Mouse (Mus musculus) B cell, adult 62 days (primary cell): ENCODE measurements around the gene Olfr178. TPM values are rescaled to one million over a fixed set of nuclear protein-coding genes. Genes with fewer than 3 reads are reported as not detected.

Source experiments
- total RNA-seq: library from RNA; stranded (reverse); gene quantifications from 4 replicates; pipeline ENCODE4 v1.2.4, GENCODE M21; 2023

Olfr178 gene
- total RNA-seq, result not detected in 4 replicates

GRCm38 (mm10) chr16:58891963-58892362, at the start of gene Olfr178:
Gene Olfr178, minus strand, starts transcription at chr16:58892063.

GRCm38 (mm10) chr16:58929292-58929691, 37.4 kb upstream of the Olfr178 start, which contains the start of gene Olfr180:
Gene Olfr180, minus strand, starts transcription at chr16:58929392.

GRCm38 (mm10) chr16:58928655-58929054, 36.8 kb upstream of the Olfr178 start, which contains the start of gene Olfr181:
Gene Olfr181, minus strand, starts transcription at chr16:58928755.

GRCm38 (mm10) chr16:58874668-58875067, 17.2 kb downstream of the Olfr178 start, which contains the start of gene Olfr177:
Gene Olfr177, minus strand, starts transcription at chr16:58874768.

Other genes with a start within 250 kb of the Olfr178 start
- gene Cpox, start 221.8 kb downstream of the Olfr178 start, total RNA-seq, result 10.0 to 14.5 TPM (median 10.5 TPM) in 4 replicates
- gene Gpr15, start 173.0 kb downstream of the Olfr178 start, total RNA-seq, result not detected in 4 replicates
- 45.9 to 60.8 TPM (median 51.7 TPM) in 4 replicates for gene Cldnd1, start 164.2 kb downstream of the Olfr178 start, total RNA-seq
- gene Olfr172, start 128.9 kb downstream of the Olfr178 start, total RNA-seq, result not detected in 4 replicates
- not detected in 4 replicates for gene Olfr173, start 91.8 kb downstream of the Olfr178 start, total RNA-seq
- gene Olfr175-ps1, start 65.3 kb downstream of the Olfr178 start, total RNA-seq, result not detected in 4 replicates
- gene Olfr177, start 17.3 kb downstream of the Olfr178 start, total RNA-seq, result not detected in 4 replicates
- not detected in 4 replicates for gene Olfr181, start 36.7 kb upstream of the Olfr178 start, total RNA-seq
- not detected in 4 replicates for gene Olfr180, start 37.3 kb upstream of the Olfr178 start, total RNA-seq
- not detected in 4 replicates for gene Olfr183, start 103.3 kb upstream of the Olfr178 start, total RNA-seq
- gene Olfr186, start 138.2 kb upstream of the Olfr178 start, total RNA-seq, result not detected in 4 replicates
- gene Olfr187, start 147.7 kb upstream of the Olfr178 start, total RNA-seq, result not detected in 4 replicates
- not detected in 4 replicates for gene Olfr190, start 185.9 kb upstream of the Olfr178 start, total RNA-seq
- not detected in 4 replicates for gene Olfr191, start 197.8 kb upstream of the Olfr178 start, total RNA-seq
- gene Olfr193, start 219.8 kb upstream of the Olfr178 start, total RNA-seq, result not detected in 4 replicates
- not detected in 4 replicates for gene Olfr194, start 229.0 kb upstream of the Olfr178 start, total RNA-seq